Mouse (Mus musculus) layer of hippocampus, postnatal 36 days (tissue): ENCODE results near the gene Acap2. TPM values are rescaled to one million over a fixed set of nuclear protein-coding genes. Genes with fewer than 3 reads are reported as not detected.

ENCODE experiments used
- DNase-seq, 2 experiments: peaks; one replicate each; pipeline ENCODE4 v3.0.0; 2022
- total RNA-seq, 2 experiments: library from RNA; stranded (reverse); gene quantifications; 2 replicates each; pipeline ENCODE4 v1.2.3; 2021

Gene Acap2
- 100 to 1,000 TPM; 131 to 145 TPM for total RNA-seq

DNA sequence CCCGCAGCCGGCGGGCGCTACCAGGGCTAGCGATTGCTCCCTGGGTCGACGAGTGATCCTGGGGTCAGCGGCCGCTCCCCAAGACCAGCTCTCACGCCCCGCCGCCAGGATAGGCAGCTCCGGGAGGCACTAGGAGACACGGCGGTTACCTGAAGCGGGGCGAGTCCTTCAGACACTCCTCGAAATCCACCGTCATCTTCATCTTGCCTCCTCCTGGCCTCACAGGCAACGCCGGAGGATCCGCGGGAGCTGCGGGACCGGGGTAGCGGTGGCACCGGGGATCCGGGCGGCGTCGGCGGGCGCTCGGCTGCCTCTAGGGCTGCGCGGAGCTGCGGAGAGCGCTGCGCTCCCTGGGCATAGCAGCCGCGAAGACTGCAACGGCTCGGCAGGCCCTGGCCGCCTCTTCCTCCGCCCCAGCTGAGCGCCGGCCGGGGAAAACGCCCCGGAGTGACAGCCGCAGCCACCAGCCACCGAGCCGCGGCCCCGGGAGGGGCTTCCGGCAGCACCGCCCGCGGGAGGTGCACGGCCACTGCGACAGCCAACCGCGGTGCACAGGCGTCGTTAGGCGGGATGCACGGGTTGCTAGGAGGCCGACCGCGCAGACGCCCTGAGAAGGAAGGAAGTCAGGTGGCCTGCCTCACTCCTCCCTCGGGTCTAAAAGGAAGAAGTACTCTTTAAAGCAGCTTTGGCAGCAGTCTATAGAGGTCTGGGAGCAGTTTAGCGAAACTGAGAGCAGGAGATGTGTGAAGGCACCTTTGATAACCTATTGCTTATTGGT is at the start of gene Acap2:
Acap2 (minus strand) TSS at position 456 of the 778 bp plus-strand sequence.
- DNase-seq, result peak; percentile 98

DNA sequence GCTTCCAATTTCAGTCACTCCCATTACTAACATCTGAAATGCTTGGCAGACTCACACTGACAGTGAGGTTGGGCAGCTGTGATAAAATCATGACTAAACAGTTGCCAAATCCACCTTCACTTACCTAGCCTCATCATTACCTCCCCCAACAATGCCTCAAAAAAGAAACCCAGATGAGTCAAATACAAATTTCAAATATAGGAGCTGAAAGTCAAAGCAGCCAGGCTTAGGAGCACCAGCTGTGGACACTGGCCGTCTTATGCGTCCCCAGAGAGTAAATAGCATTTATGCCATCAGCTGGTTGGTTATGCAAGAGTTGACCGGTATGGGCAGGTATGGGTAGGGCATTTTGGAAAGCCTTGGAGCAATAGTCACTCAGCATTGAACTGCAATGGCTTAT is 48.4 kb upstream of the Acap2 start:
- no peak for DNase-seq

DNA sequence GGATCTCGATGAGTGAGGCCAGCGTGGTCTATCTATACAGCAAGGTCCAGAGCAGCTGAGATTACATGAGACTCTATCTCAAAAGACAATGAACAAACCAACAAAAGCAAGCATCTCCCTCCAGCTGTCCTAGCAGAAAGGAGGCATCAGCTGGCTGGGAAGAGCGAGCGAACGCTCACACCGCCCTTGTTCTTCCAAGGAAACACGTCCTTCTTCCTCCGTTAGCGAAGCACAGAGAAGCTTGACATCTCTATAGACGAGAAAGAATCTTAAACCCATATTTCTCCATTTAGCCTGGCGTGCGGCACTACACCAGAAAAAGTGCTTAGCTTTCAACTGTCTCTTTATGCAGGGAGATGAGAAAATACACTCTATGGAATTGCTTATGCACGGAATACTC is 47.7 kb upstream of the Acap2 start:
- DNase-seq, result no peak

DNA sequence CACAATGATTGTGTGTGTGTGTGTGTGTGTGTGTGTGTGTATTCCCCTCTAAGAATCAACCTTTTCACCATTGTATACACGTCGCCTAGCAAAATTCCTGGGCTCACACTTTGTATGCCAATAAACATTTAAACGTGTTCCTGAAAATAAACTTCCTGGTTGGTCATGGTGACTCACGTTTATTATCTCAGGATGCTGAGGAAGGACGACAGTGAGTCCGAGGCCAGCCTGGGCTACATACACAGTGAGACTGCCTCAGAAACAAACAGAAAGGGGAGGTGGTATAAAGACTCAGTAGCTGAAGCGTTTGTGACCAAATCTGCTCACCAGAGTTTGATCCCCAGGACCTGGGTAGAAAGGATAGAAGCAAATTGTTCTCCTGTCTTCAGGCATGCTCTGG is 46.4 kb upstream of the Acap2 start:
- DNase-seq, result no peak

DNA sequence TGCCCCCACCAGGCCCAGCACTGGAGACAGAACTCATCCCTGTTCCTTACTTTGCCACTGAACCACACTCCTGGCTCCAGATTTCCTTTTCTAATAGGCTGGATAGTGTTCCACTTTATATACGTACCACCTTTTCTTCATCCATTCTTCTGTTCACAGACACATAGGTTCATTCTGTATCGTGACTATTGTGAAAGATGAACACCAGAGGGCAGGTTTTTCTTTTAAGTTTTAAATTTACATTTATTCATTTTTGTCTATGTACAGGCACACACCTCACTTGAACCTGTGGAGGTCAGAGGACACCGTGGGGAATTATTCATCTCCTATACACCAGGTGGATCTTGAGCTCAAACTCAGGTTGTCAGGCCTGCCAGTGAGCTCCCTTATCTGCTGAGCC is 43.0 kb upstream of the Acap2 start:
- DNase-seq, result no peak

DNA sequence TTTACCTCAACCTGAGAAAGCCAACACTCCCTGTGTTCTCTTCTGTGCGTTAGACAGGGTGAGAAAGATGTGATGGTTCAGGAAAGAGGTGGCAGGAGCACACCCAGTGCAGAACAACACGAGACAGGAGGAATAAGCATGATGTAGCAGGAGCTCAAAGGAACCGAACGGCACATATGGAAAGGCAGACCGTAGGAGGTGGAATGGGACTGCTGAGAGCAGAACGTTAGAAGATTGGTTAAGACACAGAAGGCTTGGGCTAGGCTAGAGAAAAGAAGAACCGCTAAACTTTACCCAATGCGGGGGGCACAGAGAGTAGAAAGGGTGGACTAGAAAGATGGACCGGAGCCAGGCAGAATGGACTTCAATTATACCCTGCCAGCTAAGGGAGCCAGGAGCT is 40.4 kb upstream of the Acap2 start:
- peak in 1 of 2 experiments; percentile 51 for DNase-seq

DNA sequence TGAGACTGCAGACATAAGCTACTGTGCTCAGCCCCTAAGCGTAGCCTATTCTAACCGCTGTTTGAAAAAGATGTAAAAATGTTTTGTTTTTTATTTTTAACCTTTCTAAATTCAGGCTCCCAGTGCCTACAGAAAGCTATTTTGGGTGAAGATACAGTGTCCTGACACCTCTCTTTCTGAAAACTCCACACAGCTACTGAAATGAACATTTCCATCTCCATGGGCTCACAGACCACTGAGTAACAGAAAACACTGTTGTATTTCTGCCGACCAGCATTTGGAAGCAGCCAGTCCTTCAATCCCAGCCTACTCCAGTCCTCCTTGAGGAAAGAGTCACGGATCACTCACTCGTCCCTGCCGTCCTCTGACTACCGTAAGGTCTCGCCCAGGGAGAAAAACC is 39.5 kb upstream of the Acap2 start:
- no peak for DNase-seq

DNA sequence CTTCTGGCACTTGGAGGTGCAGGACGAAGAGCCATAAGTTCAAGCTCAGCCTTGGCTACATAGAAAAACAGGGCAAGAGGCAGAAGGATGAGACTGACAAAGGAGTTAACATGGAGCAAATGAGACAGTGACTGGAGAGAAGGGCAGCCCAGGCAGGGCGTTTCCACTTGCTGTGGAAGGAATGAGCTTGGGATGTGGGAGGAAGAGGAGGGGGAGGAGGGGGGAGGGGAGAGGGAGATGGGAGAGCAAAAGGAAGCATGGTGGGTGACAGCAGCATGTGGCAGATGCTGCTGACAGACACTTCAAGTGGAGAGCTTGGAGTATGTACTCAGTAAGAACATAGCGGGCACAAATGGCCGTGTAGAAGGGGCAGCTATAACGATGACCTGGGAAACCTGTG is 37.2 kb upstream of the Acap2 start:
- DNase-seq, result no peak

DNA sequence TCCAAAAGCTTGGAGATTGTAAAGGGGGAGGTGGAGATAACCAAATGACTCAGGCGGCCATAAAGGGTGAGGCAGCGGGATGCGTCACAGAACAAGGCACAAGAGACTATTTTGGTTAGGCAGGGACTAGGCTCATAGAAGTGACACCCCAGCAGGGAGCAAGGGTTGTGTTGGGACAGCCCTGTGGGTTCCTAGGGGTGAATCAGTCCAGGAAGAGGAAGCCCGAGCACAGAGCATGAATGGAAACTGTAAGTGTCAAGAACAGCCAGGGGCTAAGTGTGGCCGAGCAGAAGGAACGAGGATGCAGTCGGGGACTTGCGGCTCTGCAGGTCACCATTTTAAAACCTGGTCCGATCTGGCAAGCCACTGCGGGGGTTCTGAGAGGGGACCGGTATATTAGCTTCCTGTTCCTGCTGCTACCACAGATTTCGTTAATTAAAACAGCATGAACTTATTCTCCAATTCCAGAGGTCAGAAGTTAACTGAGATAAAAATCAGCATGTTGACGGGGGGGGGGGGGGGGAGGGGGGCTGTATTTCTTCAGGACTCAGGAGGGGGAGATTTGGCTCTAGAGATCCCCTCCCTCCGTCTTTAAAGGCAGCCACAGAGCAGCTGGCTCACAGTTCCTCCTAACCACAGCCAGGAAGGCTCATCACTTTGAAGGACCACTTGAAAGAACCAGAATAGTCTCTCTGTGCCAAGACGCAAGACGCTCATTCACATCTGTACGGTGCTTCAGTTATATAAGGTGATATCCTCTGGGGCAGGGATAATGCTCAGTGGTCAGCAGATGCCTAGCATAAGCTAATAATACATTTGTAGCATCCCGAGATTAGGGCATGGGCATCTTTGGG is 34.6 kb upstream of the Acap2 start:
- DNase-seq, result no peak

DNA sequence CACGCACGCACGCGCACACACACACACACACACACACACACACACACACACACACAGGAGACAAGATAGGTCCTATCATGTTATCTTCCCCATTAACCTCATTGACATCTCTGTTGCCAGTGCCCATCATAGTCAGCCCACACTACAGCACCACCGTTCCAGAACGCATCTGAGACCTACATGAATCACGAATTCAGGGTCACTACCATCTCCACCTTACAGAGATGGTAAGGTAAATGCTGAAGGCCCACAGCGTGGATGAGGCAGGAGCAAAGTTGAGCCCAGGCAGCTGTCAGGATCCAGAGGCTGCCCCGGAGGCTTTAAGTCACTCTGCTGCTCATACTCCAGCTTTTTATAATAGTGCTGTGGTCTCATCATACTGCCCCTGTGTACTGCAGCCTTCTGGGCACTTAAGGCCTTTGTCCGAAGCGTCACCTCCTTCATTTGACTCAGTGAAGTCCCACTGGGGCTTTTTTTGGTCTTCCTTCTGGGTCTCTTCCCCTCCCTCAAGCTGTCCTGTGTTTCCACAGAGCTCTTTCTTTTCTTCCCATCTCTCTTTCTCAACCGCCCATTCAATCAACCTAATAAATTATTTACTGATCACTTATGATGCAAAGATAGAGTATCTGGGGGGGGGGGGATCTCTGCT is 33.9 kb upstream of the Acap2 start:
- no peak for DNase-seq

DNA sequence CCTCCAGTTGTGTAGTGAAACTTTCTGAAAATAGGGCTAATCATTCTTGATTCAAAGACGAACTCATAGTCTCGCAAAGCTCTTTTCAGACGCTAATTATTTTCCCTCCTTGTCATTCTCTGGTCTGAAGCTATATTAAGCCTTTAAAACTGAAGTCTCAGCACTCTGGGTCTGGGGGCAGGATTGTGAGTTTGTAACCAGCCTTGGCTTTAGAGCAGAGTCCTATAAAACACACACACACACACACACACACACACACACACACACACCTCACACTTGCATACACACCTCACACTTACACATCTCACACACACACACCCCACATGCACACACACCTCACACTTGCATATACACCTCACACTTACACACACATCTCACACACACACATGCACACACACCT is 33.3 kb upstream of the Acap2 start:
- DNase-seq, result no peak

DNA sequence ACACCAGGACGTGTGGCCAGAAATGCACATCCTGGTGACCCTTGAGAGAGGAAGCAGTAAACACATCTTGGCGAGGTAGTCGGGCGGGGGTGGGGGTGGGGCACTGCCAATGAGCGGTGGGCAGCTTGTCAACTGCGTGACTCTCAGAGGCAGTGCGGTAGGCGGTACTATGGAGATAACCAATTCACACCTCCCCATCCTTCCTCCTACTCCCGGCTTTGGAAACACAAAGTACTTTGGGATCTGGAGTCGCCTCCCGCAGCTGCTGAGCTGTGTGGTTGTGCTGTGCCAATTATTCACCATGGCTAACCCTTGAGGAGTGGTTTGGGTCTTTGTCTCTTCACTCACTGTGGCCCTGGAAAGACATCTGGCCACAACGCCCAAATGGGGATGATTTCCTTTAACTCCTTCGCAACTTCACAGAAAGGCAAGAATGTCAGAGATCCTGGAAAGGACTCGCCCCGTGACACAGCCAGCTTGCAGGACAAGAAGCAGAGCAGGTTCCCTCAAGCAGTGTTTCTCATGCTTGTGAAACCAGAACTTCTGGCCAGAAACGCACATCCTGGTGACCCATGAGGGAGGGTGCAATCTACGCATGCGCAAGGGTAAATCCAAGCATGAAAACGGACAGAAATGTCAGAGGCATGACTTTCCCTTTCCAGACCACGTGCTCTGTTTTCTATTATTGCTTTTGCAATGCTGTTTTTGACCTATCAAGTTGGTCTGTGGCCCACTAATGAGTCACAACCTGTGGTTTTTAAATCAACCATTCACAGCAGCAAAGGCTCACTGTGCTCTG is 32.7 kb upstream of the Acap2 start:
- peak; percentile 61 to 69 for DNase-seq

DNA sequence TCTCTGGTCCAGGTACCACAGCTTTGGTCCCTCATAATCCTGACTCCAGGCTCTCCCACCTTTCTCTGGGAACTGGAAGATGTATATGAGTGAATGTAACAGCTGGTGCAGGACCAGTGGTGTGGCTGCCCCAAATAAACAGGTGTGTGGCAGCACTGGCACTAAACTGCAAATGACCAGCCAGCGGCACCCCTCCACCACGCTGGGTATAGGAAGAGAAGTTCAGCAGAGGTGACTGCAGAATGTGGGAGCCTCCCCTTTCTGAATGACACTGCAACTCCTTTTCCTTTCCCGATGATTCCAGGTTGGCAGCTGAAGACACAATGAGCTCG is 32.1 kb upstream of the Acap2 start:
- DNase-seq, result no peak

DNA sequence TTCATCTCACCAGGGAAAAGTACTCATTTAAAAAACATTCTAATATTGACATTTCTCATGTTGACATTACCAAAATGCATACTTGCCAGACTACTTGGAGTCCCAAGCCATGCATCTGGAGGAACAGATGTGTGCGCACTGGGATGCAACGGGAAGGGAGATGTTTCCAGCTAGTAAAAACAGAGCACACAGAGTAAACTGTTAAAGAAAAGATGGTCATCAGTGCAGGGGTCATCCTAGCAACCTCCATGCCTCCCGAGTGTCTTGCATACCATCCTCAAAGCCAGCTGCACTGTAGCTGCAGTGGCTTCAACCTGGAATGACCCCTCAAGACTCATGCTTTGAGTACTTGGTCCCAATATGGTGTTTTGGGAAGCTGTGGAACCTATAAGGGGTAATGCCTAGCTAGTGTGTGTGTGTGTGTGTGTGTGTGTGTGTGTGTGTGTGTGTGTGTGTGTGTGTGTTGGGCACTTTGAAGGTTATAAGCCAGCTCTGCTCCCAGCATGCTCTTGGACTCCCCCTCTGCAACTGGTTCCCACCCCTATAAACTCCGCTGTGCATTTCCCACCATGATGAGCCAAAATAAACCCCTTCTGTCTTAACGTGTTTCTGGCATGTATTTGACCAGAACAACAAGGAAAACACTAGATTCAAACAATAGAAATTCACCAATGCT is 31.6 kb upstream of the Acap2 start:
- no peak for DNase-seq

DNA sequence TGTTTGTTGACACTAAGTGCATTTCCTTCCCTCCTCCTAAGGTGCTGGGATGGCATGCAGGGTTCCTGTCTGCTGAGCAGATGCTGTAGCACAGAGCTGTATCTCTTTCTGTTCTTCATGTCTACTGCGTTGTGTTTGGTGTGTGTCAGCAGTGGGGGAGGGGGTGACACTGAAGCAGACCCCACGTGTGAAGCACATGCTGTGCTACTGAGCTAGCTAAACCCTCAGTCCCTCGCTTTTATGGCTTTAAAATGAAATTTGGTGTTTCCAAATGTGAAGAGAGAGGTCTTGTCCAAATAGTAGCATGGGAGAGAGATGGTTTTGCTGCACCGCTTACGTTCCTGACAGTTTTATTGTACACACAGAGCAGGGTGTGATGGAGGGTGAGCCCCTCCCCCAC is 30.5 kb upstream of the Acap2 start:
- no peak for DNase-seq

DNA sequence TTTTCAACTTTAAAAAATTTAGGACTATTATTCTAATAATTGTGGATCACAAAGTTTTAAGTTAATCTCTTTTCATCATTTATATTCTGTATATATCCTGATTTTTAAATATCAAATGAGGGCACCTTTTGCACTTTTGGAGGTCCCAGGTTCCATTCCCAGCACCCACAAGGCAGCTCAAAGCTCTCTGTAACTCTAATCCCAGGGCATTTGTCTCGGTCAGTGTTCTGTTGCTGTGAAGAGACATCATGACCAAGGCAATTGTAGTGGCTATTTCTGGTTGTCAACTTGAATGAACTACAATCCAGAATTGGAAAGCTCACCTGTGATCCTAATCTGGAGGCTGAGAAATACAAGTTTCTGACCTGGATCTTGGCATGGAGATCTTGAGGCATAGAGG is 26.7 kb upstream of the Acap2 start:
- DNase-seq, result no peak

DNA sequence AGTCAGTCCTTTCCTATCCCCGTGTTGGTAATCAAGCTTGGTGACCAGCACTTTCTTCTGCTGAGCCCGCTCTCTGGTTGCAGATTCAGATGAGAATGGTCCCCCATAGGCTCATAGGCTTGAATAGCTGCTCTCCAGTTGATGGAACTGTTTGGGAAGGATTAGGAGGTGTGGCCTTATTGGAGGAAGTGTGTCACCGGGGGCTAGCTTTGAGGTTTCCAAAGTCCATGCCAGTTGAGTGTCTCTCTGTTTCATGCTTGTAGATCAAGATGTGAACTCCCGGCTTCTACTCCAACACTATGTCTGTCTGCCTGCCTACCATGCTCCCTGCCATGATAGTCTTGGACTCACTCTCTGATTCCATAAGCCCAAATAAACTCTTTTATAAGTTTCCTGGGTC is 14.2 kb upstream of the Acap2 start:
- DNase-seq, result no peak

DNA sequence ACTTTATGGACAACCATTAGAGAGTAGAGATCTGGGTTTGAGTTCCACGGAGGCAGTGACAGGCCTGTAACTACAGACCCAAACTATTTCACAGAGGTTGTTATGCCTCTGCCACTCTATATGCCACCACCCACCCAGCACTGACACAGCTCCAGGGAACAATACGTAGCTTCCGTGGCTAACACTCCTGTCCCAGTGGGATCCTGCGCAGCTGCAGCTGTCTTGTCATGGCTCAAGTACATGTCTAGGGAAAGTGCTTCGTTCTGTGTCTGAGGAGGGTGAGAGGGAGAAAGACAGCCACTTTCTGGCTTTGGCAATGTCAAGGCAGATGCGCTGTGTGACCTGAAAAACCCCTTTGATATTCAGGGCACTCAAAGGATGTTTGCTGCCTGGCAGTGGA is 12.4 kb upstream of the Acap2 start:
- no peak for DNase-seq

DNA sequence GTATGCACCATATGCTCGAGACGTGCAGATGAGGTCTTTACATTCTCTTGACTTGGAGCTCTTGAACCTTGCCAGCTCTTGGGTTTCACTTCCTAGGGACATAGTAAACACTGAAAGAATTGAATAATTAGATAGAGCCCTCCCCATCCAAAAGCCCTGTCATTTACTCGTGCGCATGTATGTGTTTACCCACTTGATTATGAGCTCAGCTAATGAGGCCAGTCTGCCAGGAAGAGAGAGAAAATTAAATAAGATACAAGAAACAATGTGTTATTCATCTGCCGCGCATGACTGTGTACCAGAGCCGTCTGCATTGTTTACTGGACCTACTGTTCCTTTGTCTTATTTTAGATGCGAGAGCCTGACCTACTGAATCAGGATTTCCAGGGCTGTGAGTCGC is 10.5 kb upstream of the Acap2 start:
- DNase-seq, result no peak

DNA sequence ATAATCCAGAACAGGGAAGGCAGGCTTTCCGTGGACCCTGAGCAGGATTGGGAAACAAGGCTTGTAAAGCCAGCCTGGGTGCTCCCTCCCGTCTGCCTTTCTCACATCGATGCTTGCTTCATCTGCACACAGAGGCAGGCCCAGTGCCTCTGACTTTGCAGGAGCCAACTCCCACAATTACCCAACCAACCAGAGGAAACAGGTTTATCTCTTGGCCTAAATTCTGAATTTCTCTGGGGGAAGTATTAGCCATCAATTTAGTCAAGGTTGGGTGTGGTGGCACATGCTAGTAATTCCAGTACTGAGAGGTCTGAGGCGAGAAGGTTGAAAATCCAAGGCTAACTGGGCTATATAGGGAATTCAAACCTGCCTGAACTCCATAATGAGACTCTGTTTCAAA is 9.4 kb upstream of the Acap2 start:
- no peak for DNase-seq

DNA sequence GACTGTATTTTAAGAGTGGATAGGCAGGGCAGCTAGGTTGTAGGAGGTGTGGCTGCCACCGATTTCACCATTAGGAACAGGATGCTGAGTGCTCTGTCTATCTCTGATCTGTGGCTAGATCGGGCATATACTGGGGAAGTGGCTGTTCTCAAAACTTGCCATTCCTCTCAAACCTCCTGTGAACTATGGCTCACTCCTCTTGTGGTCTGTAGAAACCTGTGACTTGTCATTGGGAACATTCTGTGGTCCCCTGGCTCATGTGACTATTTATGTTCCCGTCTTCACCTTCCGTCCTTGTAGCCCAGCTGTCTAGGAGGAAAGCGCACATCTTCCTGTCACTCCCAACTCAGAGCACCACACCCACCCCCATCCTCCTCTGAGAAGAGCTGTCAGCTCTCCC is 8.9 kb upstream of the Acap2 start:
- DNase-seq, result no peak

DNA sequence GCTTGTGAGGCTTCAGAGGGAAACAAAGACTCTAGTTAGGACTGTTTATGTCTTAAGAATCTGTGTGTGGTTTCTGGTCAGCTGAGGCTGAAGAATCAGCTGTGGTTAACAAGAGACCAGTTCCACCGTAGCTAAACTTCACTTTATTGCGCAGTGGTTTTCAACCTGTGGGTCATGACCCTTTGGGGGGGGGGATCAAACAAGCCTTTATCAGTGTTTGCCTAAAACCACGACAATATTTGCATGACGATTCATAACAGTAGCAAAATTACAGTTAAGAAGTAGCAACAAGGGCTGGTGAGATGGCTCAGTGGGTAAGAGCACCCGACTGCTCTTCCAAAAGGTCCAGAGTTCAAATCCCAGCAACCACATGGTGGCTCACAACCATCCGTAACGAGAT is 4.7 kb upstream of the Acap2 start:
- no peak for DNase-seq
